Mouse (Mus musculus) kidney, postnatal 0 days (tissue): ENCODE data around the gene Ptgir. TPM values are rescaled to one million over a fixed set of nuclear protein-coding genes. Genes with fewer than 3 reads are reported as not detected.
A peak's percentile ranks its signal among the peaks of the same experiment; 100 is the strongest.

Source experiments
- ATAC-seq: fragments of 200-750 bp; cut with Nextera tagmentation; replicated peaks from 2 replicates; pipeline ENCODE4 v1.8.0; 2017; ENCODE audit warnings: low read depth, moderate number of reproducible peaks, moderate TSS enrichment, moderate library complexity; ENCODE audit not compliant: low FRiP score
- DNase-seq: peaks from one replicate; pipeline ENCODE4 v3.0.0-alpha.2; 2016; ENCODE audit warnings: low spot score
- H3K27ac ChIP-seq: fragments of 300-500 bp; sonication (generic); 2 replicates; pipeline ENCODE4 v1.5.1; 2014; ENCODE audit warnings: mild to moderate bottlenecking
- H3K27me3 ChIP-seq: fragments of 300-500 bp; sonication (generic); 2 replicates; pipeline ENCODE4 v1.6.1; 2014; ENCODE audit warnings: low read length, mixed read lengths; ENCODE audit not compliant: insufficient read depth
- H3K36me3 ChIP-seq: fragments of 300-500 bp; sonication (generic); 2 replicates; pipeline ENCODE4 v1.6.1; 2014; ENCODE audit warnings: low read length, mixed read lengths; ENCODE audit not compliant: insufficient read depth
- H3K4me1 ChIP-seq: fragments of 300-500 bp; sonication (generic); replicated peaks from 2 replicates; pipeline ENCODE4 v1.6.1; 2014; ENCODE audit warnings: antibody characterized with exemption, low read length, mixed read lengths; ENCODE audit not compliant: insufficient read depth
- H3K4me2 ChIP-seq: fragments of 300-500 bp; sonication (generic); 2 replicates; pipeline ENCODE4 v1.6.1; 2014; ENCODE audit warnings: mild to moderate bottlenecking, low read length, moderate library complexity, mixed read lengths
- H3K4me3 ChIP-seq: fragments of 300-500 bp; sonication (generic); replicated peaks from 2 replicates; pipeline ENCODE4 v1.5.1; 2014; ENCODE audit warnings: low read depth, low read length
- H3K9ac ChIP-seq: fragments of 300-500 bp; sonication (generic); 2 replicates; pipeline ENCODE4 v1.6.1; 2014; ENCODE audit warnings: low read depth, low read length
- H3K9me3 ChIP-seq: fragments of 300-500 bp; sonication (generic); replicated peaks from 2 replicates; pipeline ENCODE4 v1.6.1; 2016; ENCODE audit warnings: low read length, inconsistent platforms, mixed read lengths
- CTCF ChIP-seq: IDR thresholded peaks from 2 replicates; pipeline ENCODE4 v1.5.1; 2016; ENCODE audit warnings: antibody characterized with exemption, low read depth, mild to moderate bottlenecking, moderate library complexity
- WGBS: fragments of 180-500 bp; shearing (Covaris S2); extraction: QIAGEN DNeasy Blood & Tissue Kit; methylation state at CpG from one replicate; pipeline ENCODE4 v1.1.7; 2014; 5-methylcytosine and 5-hydroxymethylcytosine counted together
- polyA plus RNA-seq: library from polyadenylated mRNA; unstranded; fragments of >200 nt; fragmentation: Nextera tagmentation; extraction: Ambion mirVana; gene quantifications from 2 replicates; pipeline ENCODE4 v1.2.1, GENCODE M21; 2015

Gene Ptgir
- polyA plus RNA-seq, 1 experiment from 2014 or later: 2.3 TPM

DNA sequence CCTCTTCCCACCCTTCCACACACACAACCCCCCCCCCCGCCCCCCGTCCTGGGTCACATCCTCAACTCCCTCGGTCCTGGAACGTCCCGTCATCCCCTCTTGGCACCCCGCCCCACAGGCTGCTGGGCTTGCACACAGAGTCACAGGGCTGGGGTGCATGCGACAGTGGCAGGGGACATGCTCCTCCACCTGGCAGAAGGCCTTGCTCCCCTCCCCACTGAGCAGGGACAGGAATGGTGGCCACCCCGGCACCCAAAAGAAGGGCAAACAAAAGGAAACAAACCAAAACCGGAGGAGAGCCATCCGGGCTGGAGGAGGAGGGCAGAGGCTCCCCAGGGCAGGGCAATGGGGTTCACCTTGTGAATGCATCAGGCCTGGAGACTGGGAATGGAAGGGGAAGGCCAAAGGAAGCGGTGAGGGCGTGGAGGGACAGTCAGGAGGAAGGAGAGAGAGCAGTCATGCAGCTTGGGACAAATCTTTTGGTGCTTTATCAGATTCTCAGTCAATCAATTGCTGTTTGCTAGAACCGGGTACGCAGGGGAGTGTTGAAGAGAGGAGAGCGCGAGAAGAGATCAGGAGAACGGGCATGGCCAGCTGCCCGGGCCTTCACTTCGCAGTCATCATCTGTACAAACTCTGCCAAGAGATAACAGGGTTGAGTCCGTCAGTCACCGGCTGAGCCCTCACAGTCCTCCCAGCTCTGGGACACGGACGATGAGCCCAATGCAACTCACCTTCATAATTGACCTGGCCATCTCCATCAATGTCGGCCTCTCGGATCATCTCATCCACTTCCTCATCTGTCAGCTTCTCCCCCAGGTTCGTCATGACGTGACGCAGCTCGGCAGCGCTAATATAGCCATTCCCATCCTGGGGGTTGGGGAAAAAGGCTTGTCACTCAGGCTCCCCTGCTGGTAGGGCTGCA is 10.3 kb downstream of the Ptgir start:
- Histone ChIP-seq H3K4me3 (no peak overlapping the region), H3K9ac (no peak overlapping the region), H3K4me2 (no peak overlapping the region), H3K9me3 (no peaks in the 10 kb centered on the region), H3K36me3 (peaks cover 53% of the 10 kb centered on the region), H3K27me3 (no peaks in the 10 kb centered on the region), H3K27ac (no peak overlapping the region), H3K4me1 (peaks cover 18% of the 10 kb centered on the region)
- ATAC-seq (no peak), DNase-seq (no peak)
- no peak for TF ChIP-seq CTCF
- 78% methylated on average over 30 of the region's 30 CpGs for WGBS

DNA sequence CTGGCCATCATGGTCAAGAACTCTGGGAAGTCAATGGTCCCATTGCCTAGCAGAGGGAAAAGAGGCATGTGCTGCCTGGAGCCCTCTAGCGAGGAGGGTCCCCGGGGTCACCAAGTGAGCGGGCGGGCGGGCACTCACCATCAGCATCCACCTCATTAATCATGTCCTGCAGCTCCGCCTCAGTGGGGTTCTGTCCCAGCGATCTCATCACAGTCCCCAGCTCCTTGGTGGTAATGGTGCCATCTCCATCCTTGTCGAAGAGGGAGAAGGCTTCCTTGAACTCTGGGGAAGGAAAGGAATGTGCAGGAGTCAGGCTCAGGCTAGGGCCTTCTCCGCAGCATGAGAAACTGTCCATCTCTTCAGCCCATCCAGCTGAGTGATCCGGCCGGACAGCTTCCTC is 11.2 kb downstream of the Ptgir start:
- WGBS: 63% methylated on average over 11 of the region's 11 CpGs
- H3K36me3 ChIP-seq: peaks cover 54% of the 10 kb centered on the region
- no peak overlapping the region for H3K9ac ChIP-seq
- no peaks in the 10 kb centered on the region for H3K9me3 ChIP-seq
- H3K27me3 ChIP-seq: no peaks in the 10 kb centered on the region
- H3K4me3 ChIP-seq: no peak overlapping the region
- DNase-seq (no peak), ATAC-seq (no peak)
- no peak overlapping the region for H3K4me2 ChIP-seq
- H3K4me1 ChIP-seq: peaks cover 26% of the 10 kb centered on the region
- no peak overlapping the region for H3K27ac ChIP-seq
- TF ChIP-seq CTCF: no peak

DNA sequence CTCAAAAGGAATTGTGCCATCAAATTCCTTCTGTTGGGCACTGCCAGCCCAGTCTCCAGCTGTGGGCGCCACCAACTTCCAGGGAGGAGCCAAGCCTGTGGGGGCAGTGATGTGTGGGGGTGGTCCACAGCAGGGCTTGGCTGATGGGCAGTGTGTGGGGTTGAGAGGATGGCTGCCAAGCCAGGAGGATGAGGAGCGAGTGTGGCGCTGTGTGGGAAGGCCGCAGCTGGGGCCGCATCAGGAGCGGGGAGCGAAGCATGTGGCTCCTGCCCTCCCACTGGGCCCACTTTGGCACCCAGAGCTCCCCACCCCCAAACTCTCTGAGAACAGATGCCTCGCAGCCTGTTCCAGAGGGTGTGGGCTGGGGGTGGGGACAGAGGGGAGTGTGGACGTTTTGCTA is 11.7 kb downstream of the Ptgir start:
- no peak overlapping the region for H3K4me3 ChIP-seq
- H3K4me1 ChIP-seq: peaks cover 26% of the 10 kb centered on the region
- H3K27ac ChIP-seq: no peak overlapping the region
- DNase-seq (no peak), ATAC-seq (no peak)
- no peak overlapping the region for H3K9ac ChIP-seq
- H3K36me3 ChIP-seq: peaks cover 54% of the 10 kb centered on the region
- H3K27me3 ChIP-seq: no peaks in the 10 kb centered on the region
- no peak for TF ChIP-seq CTCF
- no peaks in the 10 kb centered on the region for H3K9me3 ChIP-seq
- 73% methylated on average over 9 of the region's 9 CpGs for WGBS
- no peak overlapping the region for H3K4me2 ChIP-seq

DNA sequence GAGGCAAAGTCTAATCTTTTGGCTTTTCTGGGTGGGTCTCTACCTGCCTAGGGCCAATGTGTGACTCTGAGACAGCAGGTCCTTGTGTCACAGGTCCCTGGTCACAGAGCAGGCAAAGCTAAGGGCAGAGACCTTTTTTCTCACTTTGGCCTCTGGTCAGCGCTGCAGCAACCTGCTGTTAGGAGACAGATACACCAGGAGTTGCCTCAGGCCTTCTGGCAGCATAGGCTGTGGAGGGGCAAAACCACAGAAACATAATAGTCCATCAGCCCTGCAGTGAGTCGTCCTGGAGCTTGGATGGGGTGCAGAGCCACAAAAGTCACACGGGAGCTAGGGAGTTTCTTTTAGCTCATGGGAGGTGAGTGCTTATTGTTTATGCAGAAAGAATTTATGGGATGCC is 12.4 kb downstream of the Ptgir start:
- no peak for TF ChIP-seq CTCF
- Histone ChIP-seq H3K27me3 (no peaks in the 10 kb centered on the region), H3K9me3 (no peaks in the 10 kb centered on the region), H3K4me2 (no peak overlapping the region), H3K36me3 (peaks cover 54% of the 10 kb centered on the region), H3K4me1 (peaks cover 26% of the 10 kb centered on the region), H3K27ac (no peak overlapping the region), H3K4me3 (no peak overlapping the region), H3K9ac (no peak overlapping the region)
- no peak for ATAC-seq
- WGBS: 62% methylated on average over 3 of the region's 3 CpGs
- DNase-seq: no peak

DNA sequence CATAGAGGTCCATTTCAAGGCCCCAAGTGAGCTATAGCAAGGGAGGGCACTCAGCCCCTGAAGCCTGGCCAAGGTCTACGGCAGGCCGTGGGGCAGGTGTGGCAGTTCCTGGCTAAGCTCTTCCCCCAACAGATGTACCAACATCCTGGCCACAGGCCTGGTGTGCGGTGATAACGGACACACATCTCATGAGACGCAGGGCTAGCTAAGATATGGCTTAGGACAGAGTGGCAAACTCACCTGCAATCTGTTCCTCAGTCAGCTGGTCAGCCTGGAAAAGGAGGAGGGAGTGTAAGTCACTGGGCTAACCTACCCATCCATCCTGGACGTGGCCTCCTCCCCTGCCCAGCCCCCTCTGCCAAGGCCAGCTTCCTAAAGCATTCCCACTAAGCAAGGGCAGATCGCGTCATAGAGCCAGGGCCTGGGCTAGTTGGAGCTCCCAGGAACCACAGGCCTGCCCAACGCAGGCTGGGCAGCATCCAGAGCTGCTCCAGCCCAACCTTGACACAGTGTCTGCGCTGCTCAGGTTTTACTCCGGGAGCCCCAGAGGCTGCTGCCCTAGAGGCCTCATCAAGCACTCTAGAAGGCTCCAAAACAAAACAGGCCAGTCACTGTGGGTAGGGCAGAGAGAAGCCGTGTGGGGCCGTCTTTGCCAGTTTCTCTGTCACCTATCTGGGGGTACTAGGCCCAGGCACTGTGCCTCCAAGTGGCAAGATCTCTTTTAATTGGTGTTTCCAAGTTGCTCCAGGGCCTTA is 13.3 kb downstream of the Ptgir start:
- no peak for DNase-seq
- peaks cover 26% of the 10 kb centered on the region for H3K4me1 ChIP-seq
- H3K36me3 ChIP-seq: peaks cover 52% of the 10 kb centered on the region
- WGBS: 79% methylated on average over 13 of the region's 13 CpGs
- H3K4me2 ChIP-seq: no peak overlapping the region
- H3K4me3 ChIP-seq: no peak overlapping the region
- H3K27ac ChIP-seq: no peak overlapping the region
- TF ChIP-seq CTCF: no peak
- no peaks in the 10 kb centered on the region for H3K9me3 ChIP-seq
- no peaks in the 10 kb centered on the region for H3K27me3 ChIP-seq
- no peak for ATAC-seq
- 0 out of 2 replicates have a peak overlapping the region, but pooled peaks have one; percentile 4 for H3K9ac ChIP-seq

DNA sequence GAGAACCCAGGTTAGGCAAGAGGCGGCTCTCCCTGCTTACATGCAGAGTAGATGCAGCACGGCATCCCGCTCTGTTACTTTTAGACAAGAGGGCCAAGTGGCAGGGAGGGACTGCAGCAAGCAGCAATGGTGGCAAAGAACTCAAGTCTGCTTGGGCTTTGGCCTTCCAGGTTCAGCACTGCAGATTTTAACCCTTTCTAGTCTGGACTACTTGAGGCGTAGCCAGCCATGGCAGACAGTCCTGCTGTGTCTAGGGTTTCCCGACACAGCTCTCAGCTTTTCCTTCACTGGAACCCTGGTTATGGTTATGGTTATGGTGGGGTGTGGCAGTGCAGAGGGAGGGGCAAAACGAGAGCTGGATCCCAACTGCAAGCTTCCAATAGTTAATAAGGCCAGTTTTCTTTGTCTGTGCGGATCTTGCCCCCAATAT is 13.9 kb downstream of the Ptgir start:
- H3K9me3 ChIP-seq: no peaks in the 10 kb centered on the region
- DNase-seq (no peak), ATAC-seq (no peak)
- 72% methylated on average over 7 of the region's 7 CpGs for WGBS
- 0 out of 2 replicates have a peak overlapping the region, but pooled peaks have one; percentile 4 for H3K9ac ChIP-seq
- TF ChIP-seq CTCF: no peak
- no peak overlapping the region for H3K27ac ChIP-seq
- peaks cover 46% of the 10 kb centered on the region for H3K36me3 ChIP-seq
- no peaks in the 10 kb centered on the region for H3K27me3 ChIP-seq
- H3K4me1 ChIP-seq: peaks cover 26% of the 10 kb centered on the region
- H3K4me2 ChIP-seq: no peak overlapping the region
- H3K4me3 ChIP-seq: no peak overlapping the region
